Mouse (Mus musculus) kidney, postnatal 0 days (tissue): ENCODE data around the gene Cfap299. TPM values are rescaled to one million over a fixed set of nuclear protein-coding genes. Genes with fewer than 3 reads are reported as not detected.

Experiments
- ATAC-seq: fragments of 200-750 bp; cut with Nextera tagmentation; replicated peaks from 2 replicates; pipeline ENCODE4 v1.8.0; 2017; ENCODE audit warnings: low read depth, moderate number of reproducible peaks, moderate TSS enrichment, moderate library complexity; ENCODE audit not compliant: low FRiP score
- DNase-seq: peaks from one replicate; pipeline ENCODE4 v3.0.0-alpha.2; 2016; ENCODE audit warnings: low spot score
- H3K27ac ChIP-seq: fragments of 300-500 bp; sonication (generic); 2 replicates; pipeline ENCODE4 v1.5.1; 2014; ENCODE audit warnings: mild to moderate bottlenecking
- H3K27me3 ChIP-seq: fragments of 300-500 bp; sonication (generic); 2 replicates; pipeline ENCODE4 v1.6.1; 2014; ENCODE audit warnings: low read length, mixed read lengths; ENCODE audit not compliant: insufficient read depth
- H3K36me3 ChIP-seq: fragments of 300-500 bp; sonication (generic); 2 replicates; pipeline ENCODE4 v1.6.1; 2014; ENCODE audit warnings: low read length, mixed read lengths; ENCODE audit not compliant: insufficient read depth
- H3K4me1 ChIP-seq: fragments of 300-500 bp; sonication (generic); replicated peaks from 2 replicates; pipeline ENCODE4 v1.6.1; 2014; ENCODE audit warnings: antibody characterized with exemption, low read length, mixed read lengths; ENCODE audit not compliant: insufficient read depth
- H3K4me2 ChIP-seq: fragments of 300-500 bp; sonication (generic); 2 replicates; pipeline ENCODE4 v1.6.1; 2014; ENCODE audit warnings: mild to moderate bottlenecking, low read length, moderate library complexity, mixed read lengths
- H3K4me3 ChIP-seq: fragments of 300-500 bp; sonication (generic); replicated peaks from 2 replicates; pipeline ENCODE4 v1.5.1; 2014; ENCODE audit warnings: low read depth, low read length
- H3K9ac ChIP-seq: fragments of 300-500 bp; sonication (generic); 2 replicates; pipeline ENCODE4 v1.6.1; 2014; ENCODE audit warnings: low read depth, low read length
- H3K9me3 ChIP-seq: fragments of 300-500 bp; sonication (generic); replicated peaks from 2 replicates; pipeline ENCODE4 v1.6.1; 2016; ENCODE audit warnings: low read length, inconsistent platforms, mixed read lengths
- CTCF ChIP-seq: IDR thresholded peaks from 2 replicates; pipeline ENCODE4 v1.5.1; 2016; ENCODE audit warnings: antibody characterized with exemption, low read depth, mild to moderate bottlenecking, moderate library complexity
- WGBS: fragments of 180-500 bp; shearing (Covaris S2); extraction: QIAGEN DNeasy Blood & Tissue Kit; methylation state at CpG from one replicate; pipeline ENCODE4 v1.1.7; 2014; 5-methylcytosine and 5-hydroxymethylcytosine counted together
- polyA plus RNA-seq: library from polyadenylated mRNA; unstranded; fragments of >200 nt; fragmentation: Nextera tagmentation; extraction: Ambion mirVana; gene quantifications from 2 replicates; pipeline ENCODE4 v1.2.1, GENCODE M21; 2015

The Cfap299 gene
- polyA plus RNA-seq, 1 experiment from 2014 or later = 0.34 TPM

- no peak for ATAC-seq
- H3K4me2 ChIP-seq = no peak overlapping the region
- no peak for DNase-seq
- no peak overlapping the region for H3K4me3 ChIP-seq
- H3K4me1 ChIP-seq = no peaks in the 10 kb centered on the region
- WGBS = 82% methylated on average over 4 of the region's 4 CpGs
- H3K9ac ChIP-seq = no peak overlapping the region
- no peak for TF ChIP-seq CTCF
- H3K27me3 ChIP-seq = no peaks in the 10 kb centered on the region
- no peaks in the 10 kb centered on the region for H3K9me3 ChIP-seq
- H3K36me3 ChIP-seq = no peaks in the 10 kb centered on the region
- no peak overlapping the region for H3K27ac ChIP-seq
These were observed 449.5 kb downstream of the Cfap299 start for GRCm38 (mm10) chr5:98778588-98778987.

DNA sequence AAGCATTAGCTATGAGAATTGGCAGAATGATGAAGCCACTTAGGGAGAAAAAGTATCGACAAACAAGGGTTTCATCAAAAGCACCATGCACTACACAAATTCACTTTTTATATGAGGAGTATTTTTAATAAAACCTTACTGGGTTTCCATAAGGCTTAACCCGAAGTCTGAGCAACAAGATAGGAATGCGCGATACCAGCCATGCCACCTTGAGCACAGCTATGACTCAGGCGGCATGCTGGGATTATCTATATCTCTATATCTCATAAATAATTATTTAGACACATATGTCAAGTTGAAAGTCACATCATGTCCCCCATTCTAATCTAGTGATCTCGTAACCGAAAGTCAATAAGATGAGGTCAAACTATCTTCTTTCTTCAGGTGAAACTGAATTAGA is 453.0 kb downstream of the Cfap299 start:
- no peaks in the 10 kb centered on the region for H3K4me1 ChIP-seq
- H3K4me3 ChIP-seq = no peak overlapping the region
- no peak for TF ChIP-seq CTCF
- DNase-seq (no peak), ATAC-seq (no peak)
- H3K9ac ChIP-seq = no peak overlapping the region
- H3K27me3 ChIP-seq = no peaks in the 10 kb centered on the region
- H3K4me2 ChIP-seq = no peak overlapping the region
- H3K36me3 ChIP-seq = no peaks in the 10 kb centered on the region
- H3K27ac ChIP-seq = no peak overlapping the region
- H3K9me3 ChIP-seq = no peaks in the 10 kb centered on the region
- 84% methylated on average over 7 of the region's 7 CpGs for WGBS

DNA sequence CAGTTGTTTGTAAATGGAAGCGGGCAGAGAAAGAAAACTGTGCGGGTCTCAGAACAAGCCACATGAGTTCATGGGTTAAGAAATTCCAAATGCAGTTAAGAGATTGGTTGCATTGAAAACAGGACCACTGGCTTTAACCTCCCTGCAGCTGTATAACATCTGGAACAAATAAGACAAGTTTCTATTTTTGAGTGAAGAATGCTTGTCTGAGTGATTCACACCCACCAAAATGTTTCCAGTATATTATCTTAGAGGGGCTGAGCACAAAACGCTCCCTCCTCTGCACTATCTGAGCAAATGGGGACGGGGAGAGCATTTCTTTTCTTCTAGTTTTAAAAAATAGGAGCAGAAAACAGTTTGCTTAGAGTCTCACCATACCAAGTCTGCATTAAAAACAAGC is 458.6 kb downstream of the Cfap299 start:
- no peaks in the 10 kb centered on the region for H3K27me3 ChIP-seq
- no peak for DNase-seq
- H3K9me3 ChIP-seq = no peaks in the 10 kb centered on the region

DNA sequence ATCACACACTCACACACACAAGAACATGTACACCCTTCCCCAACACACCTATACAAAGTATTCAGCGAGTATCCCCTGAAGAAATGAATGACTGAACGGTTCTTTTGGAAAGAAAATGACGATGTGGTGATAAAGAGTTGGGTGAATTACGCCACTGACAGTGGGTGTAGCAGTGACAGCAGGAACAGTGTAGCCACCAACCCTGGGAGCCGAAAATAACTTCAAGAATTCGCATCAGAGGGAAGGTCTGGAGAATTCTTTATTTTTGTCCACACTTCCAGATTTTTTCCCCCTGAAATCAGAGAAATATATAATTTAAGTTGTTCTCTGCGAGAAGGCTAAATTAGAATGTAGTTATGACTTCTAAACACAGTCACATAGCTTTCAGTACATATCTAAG is 459.5 kb downstream of the Cfap299 start:
- DNase-seq (no peak), ATAC-seq (no peak)
- no peaks in the 10 kb centered on the region for H3K4me1 ChIP-seq
- TF ChIP-seq CTCF = no peak
- H3K9ac ChIP-seq = no peak overlapping the region
- no peaks in the 10 kb centered on the region for H3K36me3 ChIP-seq
- H3K9me3 ChIP-seq = no peaks in the 10 kb centered on the region
- no peak overlapping the region for H3K4me2 ChIP-seq
- WGBS = 84% methylated on average over 7 of the region's 7 CpGs
- no peak overlapping the region for H3K4me3 ChIP-seq
- H3K27me3 ChIP-seq = no peaks in the 10 kb centered on the region
- no peak overlapping the region for H3K27ac ChIP-seq

More for the DNA sequence above, 458.6 kb downstream of the Cfap299 start:
- TF ChIP-seq CTCF = no peak
- Histone ChIP-seq H3K4me2 (no peak overlapping the region), H3K4me1 (no peaks in the 10 kb centered on the region), H3K4me3 (no peak overlapping the region), H3K27ac (no peak overlapping the region), H3K36me3 (no peaks in the 10 kb centered on the region), H3K9ac (no peak overlapping the region)
- WGBS = 69% methylated on average over 4 of the region's 4 CpGs
- ATAC-seq = no peak

- WGBS = 44% methylated on average over 7 of the region's 7 CpGs
- Histone ChIP-seq H3K9ac (no peak overlapping the region), H3K36me3 (no peaks in the 10 kb centered on the region), H3K4me2 (no peak overlapping the region), H3K4me3 (no peak overlapping the region), H3K9me3 (no peaks in the 10 kb centered on the region), H3K27me3 (no peaks in the 10 kb centered on the region), H3K4me1 (no peaks in the 10 kb centered on the region), H3K27ac (no peak overlapping the region)
- no peak for TF ChIP-seq CTCF
- ATAC-seq (no peak), DNase-seq (no peak)
These were observed 461.9 kb downstream of the Cfap299 start for GRCm38 (mm10) chr5:98790894-98791607.

GRCm38 (mm10) chr5:98801495-98801894 is 472.4 kb downstream of the Cfap299 start:
- no peak for DNase-seq
- H3K9me3 ChIP-seq = no peaks in the 10 kb centered on the region
- no peak overlapping the region for H3K9ac ChIP-seq
- no peak for ATAC-seq
- H3K27me3 ChIP-seq = no peaks in the 10 kb centered on the region
- TF ChIP-seq CTCF = no peak
- WGBS = 83% methylated on average over 5 of the region's 5 CpGs
- no peak overlapping the region for H3K4me2 ChIP-seq
- H3K4me3 ChIP-seq = no peak overlapping the region
- no peak overlapping the region for H3K27ac ChIP-seq
- H3K36me3 ChIP-seq = no peaks in the 10 kb centered on the region
- H3K4me1 ChIP-seq = no peaks in the 10 kb centered on the region

GRCm38 (mm10) chr5:98804761-98805160 is 475.7 kb downstream of the Cfap299 start:
- Histone ChIP-seq H3K4me3 (no peak overlapping the region), H3K4me2 (no peak overlapping the region), H3K27me3 (no peaks in the 10 kb centered on the region), H3K36me3 (no peaks in the 10 kb centered on the region), H3K9me3 (no peaks in the 10 kb centered on the region), H3K27ac (no peak overlapping the region), H3K9ac (no peak overlapping the region), H3K4me1 (no peaks in the 10 kb centered on the region)
- DNase-seq (no peak), ATAC-seq (no peak)
- WGBS = 85% methylated on average over 6 of the region's 6 CpGs
- TF ChIP-seq CTCF = no peak
